Comparison of ENCODE assay signal across 20 mouse cellular contexts in genomic region chr8:85011242-85011641, GRCm38 (mm10). TPM values are rescaled to one million over a fixed set of nuclear protein-coding genes. Genes with fewer than 3 reads are reported as not detected.
DNase-seq lines count a peak whose midpoint lies in the region; ATAC-seq lines count a peak whose summit lies in the region.
"Had no signal": no experiment of that assay in that cellular context is flagged by ENCODE, and none has a peak within 500 bp of the region (broad histone marks: within the 10 kb centered on the region; RNA-seq: fewer than 3 reads in every experiment).

No protein-coding gene starts in this region.

- 18% methylated on average over 28 of the region's 28 CpGs for WGBS in hindbrain, embryonic 13.5 days
- 21% methylated on average over 27 of the region's 28 CpGs for WGBS in hindbrain, embryonic 14.5 days

- H3K36me3 ChIP-seq in hindbrain, embryonic 13.5 days: no peaks in the 10 kb centered on the region
- no peaks in the 10 kb centered on the region for H3K36me3 ChIP-seq in hindbrain, embryonic 14.5 days (replicated peaks; ENCODE audit: control insufficient read depth, insufficient read depth)
- no peaks in the 10 kb centered on the region for H3K36me3 ChIP-seq in megakaryocyte, embryonic 14.5 days (replicated peaks; ENCODE audit: low read length)
- H3K36me3 ChIP-seq: heart, embryonic 13.5 days; limb, embryonic 15.5 days had no signal

- H3K9me3 ChIP-seq in hindbrain, embryonic 13.5 days: no peaks in the 10 kb centered on the region
- no peaks in the 10 kb centered on the region for H3K9me3 ChIP-seq in hindbrain, embryonic 14.5 days (ENCODE audit: control insufficient read depth, low read length)
- peaks cover 6% of the 10 kb centered on the region; the same call in 1 of the 2 replicates for H3K9me3 ChIP-seq in megakaryocyte, embryonic 14.5 days
- H3K9me3 ChIP-seq: heart, embryonic 13.5 days; limb, embryonic 15.5 days had no signal

- no peak overlapping the region for H3K4me3 ChIP-seq in hindbrain, embryonic 13.5 days
- no peak overlapping the region for H3K4me3 ChIP-seq in hindbrain, embryonic 14.5 days (replicated peaks; ENCODE audit: low read length)
- peak overlapping the region; percentile 78 for H3K4me3 ChIP-seq in megakaryocyte, embryonic 14.5 days (replicated peaks)
- H3K4me3 ChIP-seq: heart, embryonic 13.5 days; limb, embryonic 15.5 days had no signal

- H3K9ac ChIP-seq in hindbrain, embryonic 13.5 days: peak overlapping the region; percentile 46; the same call in 1 of the 2 replicates
- H3K9ac ChIP-seq in hindbrain, embryonic 14.5 days: no peak overlapping the region
- H3K9ac ChIP-seq: heart, embryonic 13.5 days; limb, embryonic 15.5 days had no signal

- no peak for ATAC-seq in hindbrain, embryonic 13.5 days (ENCODE audit: low FRiP score)
- ATAC-seq in hindbrain, embryonic 14.5 days (ENCODE audit: low FRiP score): no peak
- no peak for ATAC-seq in megakaryocyte, adult 5-6 weeks (ENCODE audit: poor library complexity, severe bottlenecking)
- 0 out of 2 replicates have a peak, but pooled peaks have one; percentile 22 for ATAC-seq in megakaryocyte-erythroid progenitor cell, adult 5-6 weeks (replicated peaks; ENCODE audit: low FRiP score, low TSS enrichment, poor library complexity, severe bottlenecking)
- ATAC-seq: forebrain, embryonic 14.5 days had no signal

- H3K4me2 ChIP-seq in hindbrain, embryonic 13.5 days: no peak overlapping the region
- H3K4me2 ChIP-seq in hindbrain, embryonic 14.5 days (replicated peaks): no peak overlapping the region
- H3K4me2 ChIP-seq: heart, embryonic 13.5 days; limb, embryonic 15.5 days had no signal

- no peak for DNase-seq in hindbrain, embryonic 14.5 days (ENCODE audit: low spot score)
- peak; percentile 58 for DNase-seq in ZHBTc4 (ENCODE audit: low read depth, low spot score)
- no peak for DNase-seq in retina, embryonic 14.5 days (ENCODE audit: low spot score)
- no peak for DNase-seq in cerebellum, postnatal 14 days
- DNase-seq: cerebellum, adult 8-10 months; heart, adult 11 months; heart, postnatal 4 days; kidney, adult 18-20 months; lung, adult 18-20 months had no signal

- no peak overlapping the region for H3K27ac ChIP-seq in hindbrain, embryonic 13.5 days
- no peak overlapping the region for H3K27ac ChIP-seq in hindbrain, embryonic 14.5 days
- H3K27ac ChIP-seq: heart, embryonic 13.5 days; limb, embryonic 15.5 days had no signal

- peaks cover 78% of the 10 kb centered on the region for H3K27me3 ChIP-seq in hindbrain, embryonic 13.5 days
- peaks cover 40% of the 10 kb centered on the region for H3K27me3 ChIP-seq in hindbrain, embryonic 14.5 days (ENCODE audit: control insufficient read depth, insufficient read depth, low read length)
- peaks cover 72% of the 10 kb centered on the region for H3K27me3 ChIP-seq in megakaryocyte, embryonic 14.5 days (replicated peaks)

- peaks cover 6% of the 10 kb centered on the region for H3K4me1 ChIP-seq in hindbrain, embryonic 13.5 days (replicated peaks)
- H3K4me1 ChIP-seq in hindbrain, embryonic 14.5 days (replicated peaks; ENCODE audit: control insufficient read depth, insufficient read depth, low read length): no peaks in the 10 kb centered on the region
- H3K4me1 ChIP-seq in megakaryocyte, embryonic 14.5 days: peaks cover 34% of the 10 kb centered on the region
- H3K4me1 ChIP-seq: heart, embryonic 13.5 days had no signal

RNA-seq across cellular contexts. Expression of gene Best2, which starts 3.1 kb away (rescaled TPM):
- polyA plus RNA-seq in hindbrain, embryonic 13.5 days (2015; fragmentation: Nextera tagmentation; extraction: Ambion mirVana): not detected in 2 replicates
- not detected in 2 replicates for polyA plus RNA-seq in hindbrain, embryonic 14.5 days (2014; fragmentation: Nextera tagmentation; extraction: Ambion mirVana)
- polyA plus RNA-seq in megakaryocyte, embryonic 14.5 days (2012; ENCODE audit: insufficient read depth, low replicate concordance): 0.27 TPM in 1 of 2 replicates, not detected in the other
- total RNA-seq in megakaryocyte, adult 5-6 weeks (2015): 0.07 TPM in 1 of 2 replicates, not detected in the other
- total RNA-seq in megakaryocyte, adult 5-6 weeks (2017): not detected in 2 replicates
- total RNA-seq in megakaryocyte-erythroid progenitor cell, adult 5-6 weeks (2014; fragmentation: Nextera tagmentation): not detected in 2 replicates
- total RNA-seq in megakaryocyte-erythroid progenitor cell, adult 5-6 weeks (2017): not detected in 2 replicates
- total RNA-seq: adrenal gland, postnatal 4 days; heart, postnatal 4 days; layer of hippocampus, postnatal 25 days; left cerebral cortex, postnatal 14 days had no signal
- polyA plus RNA-seq: cortical plate, adult 2 months; forebrain, embryonic 14.5 days; heart, embryonic 13.5 days had no signal

RNA-seq across cellular contexts. Expression of gene Asna1, which starts 13.8 kb away (rescaled TPM):
- 151 and 157 TPM in 2 replicates for polyA plus RNA-seq in hindbrain, embryonic 13.5 days (2015; fragmentation: Nextera tagmentation; extraction: Ambion mirVana)
- polyA plus RNA-seq in hindbrain, embryonic 14.5 days (2014; fragmentation: Nextera tagmentation; extraction: Ambion mirVana): 121 and 137 TPM in 2 replicates
- polyA plus RNA-seq in megakaryocyte, embryonic 14.5 days (2012; ENCODE audit: insufficient read depth, low replicate concordance): 103 and 181 TPM in 2 replicates
- total RNA-seq in megakaryocyte, adult 5-6 weeks (2015): 52.5 and 64.0 TPM in 2 replicates
- total RNA-seq in megakaryocyte, adult 5-6 weeks (2017): 61.2 and 65.5 TPM in 2 replicates
- total RNA-seq in megakaryocyte-erythroid progenitor cell, adult 5-6 weeks (2014; fragmentation: Nextera tagmentation): 77.3 and 82.3 TPM in 2 replicates
- 48.6 and 73.5 TPM in 2 replicates for total RNA-seq in megakaryocyte-erythroid progenitor cell, adult 5-6 weeks (2017)

RNA-seq across cellular contexts. Expression of gene Trir, which starts 15.4 kb away (rescaled TPM):
- 139 and 141 TPM in 2 replicates for polyA plus RNA-seq in hindbrain, embryonic 13.5 days (2015; fragmentation: Nextera tagmentation; extraction: Ambion mirVana)
- 162 and 165 TPM in 2 replicates for polyA plus RNA-seq in hindbrain, embryonic 14.5 days (2014; fragmentation: Nextera tagmentation; extraction: Ambion mirVana)
- polyA plus RNA-seq in megakaryocyte, embryonic 14.5 days (2012; ENCODE audit: insufficient read depth, low replicate concordance): 123 and 539 TPM in 2 replicates
- 138 and 141 TPM in 2 replicates for total RNA-seq in megakaryocyte, adult 5-6 weeks (2015)
- total RNA-seq in megakaryocyte, adult 5-6 weeks (2017): 411 and 422 TPM in 2 replicates
- total RNA-seq in megakaryocyte-erythroid progenitor cell, adult 5-6 weeks (2014; fragmentation: Nextera tagmentation): 137 and 159 TPM in 2 replicates
- 342 and 455 TPM in 2 replicates for total RNA-seq in megakaryocyte-erythroid progenitor cell, adult 5-6 weeks (2017)

RNA-seq across cellular contexts. Expression of gene Hook2, which starts 20.8 kb away (rescaled TPM):
- polyA plus RNA-seq in hindbrain, embryonic 13.5 days (2015; fragmentation: Nextera tagmentation; extraction: Ambion mirVana): 25.1 and 25.5 TPM in 2 replicates
- 24.6 and 27.3 TPM in 2 replicates for polyA plus RNA-seq in hindbrain, embryonic 14.5 days (2014; fragmentation: Nextera tagmentation; extraction: Ambion mirVana)
- polyA plus RNA-seq in megakaryocyte, embryonic 14.5 days (2012; ENCODE audit: insufficient read depth, low replicate concordance): 7.3 and 8.9 TPM in 2 replicates
- 0.82 and 1.1 TPM in 2 replicates for total RNA-seq in megakaryocyte, adult 5-6 weeks (2015)
- total RNA-seq in megakaryocyte, adult 5-6 weeks (2017): 3.1 and 6.6 TPM in 2 replicates
- total RNA-seq in megakaryocyte-erythroid progenitor cell, adult 5-6 weeks (2014; fragmentation: Nextera tagmentation): 7.7 and 9.6 TPM in 2 replicates
- 11.0 and 19.9 TPM in 2 replicates for total RNA-seq in megakaryocyte-erythroid progenitor cell, adult 5-6 weeks (2017)

RNA-seq across cellular contexts. Expression of gene Tnpo2, which starts 25.5 kb away (rescaled TPM):
- 48.8 and 54.7 TPM in 2 replicates for polyA plus RNA-seq in hindbrain, embryonic 13.5 days (2015; fragmentation: Nextera tagmentation; extraction: Ambion mirVana)
- 42.4 and 46.4 TPM in 2 replicates for polyA plus RNA-seq in hindbrain, embryonic 14.5 days (2014; fragmentation: Nextera tagmentation; extraction: Ambion mirVana)
- 5.1 and 5.3 TPM in 2 replicates for polyA plus RNA-seq in megakaryocyte, embryonic 14.5 days (2012; ENCODE audit: insufficient read depth, low replicate concordance)
- total RNA-seq in megakaryocyte, adult 5-6 weeks (2015): 13.2 and 18.8 TPM in 2 replicates
- 13.1 and 17.7 TPM in 2 replicates for total RNA-seq in megakaryocyte, adult 5-6 weeks (2017)
- total RNA-seq in megakaryocyte-erythroid progenitor cell, adult 5-6 weeks (2014; fragmentation: Nextera tagmentation): 42.2 and 68.5 TPM in 2 replicates
- total RNA-seq in megakaryocyte-erythroid progenitor cell, adult 5-6 weeks (2017): 20.3 and 28.3 TPM in 2 replicates
